Mouse (Mus musculus): ENCODE results near the gene Tcaim.
"Not testable (repeated sequence)": the region's sequence is repeated elsewhere in the genome, so short reads cannot be mapped to it uniquely, and the experiment has no call there.

The Tcaim gene

DNA sequence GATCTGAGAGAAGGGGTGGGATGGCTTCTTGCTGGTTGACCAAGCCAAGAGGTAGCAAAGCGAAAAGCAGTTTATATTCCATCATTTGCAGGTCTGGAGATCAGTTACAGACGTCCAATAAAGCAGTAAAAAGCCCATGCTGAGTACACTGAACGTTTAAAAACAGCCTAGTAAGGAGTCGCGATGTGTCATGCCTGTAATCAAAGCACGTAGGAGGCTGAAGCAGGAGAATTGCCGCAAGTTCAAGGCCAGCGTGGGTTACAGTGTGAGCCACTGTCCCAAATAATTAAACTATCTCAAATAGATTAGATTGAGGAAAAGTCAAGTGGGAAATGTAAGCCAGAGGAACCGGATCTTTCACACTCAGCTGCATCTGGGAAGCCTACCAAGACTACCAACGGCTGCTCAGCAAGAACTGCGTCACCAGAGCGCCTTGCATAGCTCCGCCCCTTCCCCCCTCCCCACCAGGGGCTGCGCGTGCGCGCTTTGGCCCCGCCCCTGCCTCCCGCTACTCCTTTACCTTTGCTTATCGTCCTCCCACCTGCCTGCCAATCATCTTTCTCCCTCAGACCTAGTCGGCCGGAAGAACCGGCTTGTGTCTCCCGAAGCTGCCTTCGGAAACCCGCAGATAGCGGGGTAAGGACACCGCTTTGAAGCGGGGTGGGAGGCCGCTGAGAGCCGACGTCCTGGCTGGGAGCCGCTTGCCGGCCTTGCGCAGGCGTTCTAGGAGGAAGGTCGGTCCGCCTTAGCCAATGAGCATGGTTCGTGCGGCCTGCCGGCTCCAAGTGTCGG is at the start of gene Tcaim:
Gene Tcaim (plus strand): TSS at position 487 of the 792 bp plus-strand sequence.
- peak; percentile 81 to 88 for DNase-seq (ENCODE audit: low read depth in 2 of 2, low spot score in 2 of 2)

DNA sequence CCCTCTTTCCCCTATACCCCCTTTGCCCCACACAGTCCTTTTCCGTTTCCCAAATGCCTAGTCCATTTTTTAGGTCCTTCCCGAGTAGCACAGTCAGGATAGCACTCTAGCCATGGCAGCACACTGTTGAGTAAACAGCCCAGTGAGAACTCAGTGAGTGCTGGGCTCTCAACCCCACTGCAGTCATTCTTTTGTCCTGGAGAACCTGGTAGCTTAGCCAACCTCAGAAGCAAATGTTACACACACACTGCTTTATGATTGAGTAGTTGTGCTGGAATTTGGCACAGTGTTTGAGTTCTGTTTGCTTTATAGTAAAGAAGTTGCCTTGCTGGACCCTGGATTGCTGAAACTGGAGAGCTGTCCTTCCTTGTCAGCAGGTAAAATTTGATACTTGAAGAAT is 47.7 kb upstream of the Tcaim start:
- DNase-seq (ENCODE audit: low read depth in 2 of 2, low spot score in 2 of 2) = no peak

DNA sequence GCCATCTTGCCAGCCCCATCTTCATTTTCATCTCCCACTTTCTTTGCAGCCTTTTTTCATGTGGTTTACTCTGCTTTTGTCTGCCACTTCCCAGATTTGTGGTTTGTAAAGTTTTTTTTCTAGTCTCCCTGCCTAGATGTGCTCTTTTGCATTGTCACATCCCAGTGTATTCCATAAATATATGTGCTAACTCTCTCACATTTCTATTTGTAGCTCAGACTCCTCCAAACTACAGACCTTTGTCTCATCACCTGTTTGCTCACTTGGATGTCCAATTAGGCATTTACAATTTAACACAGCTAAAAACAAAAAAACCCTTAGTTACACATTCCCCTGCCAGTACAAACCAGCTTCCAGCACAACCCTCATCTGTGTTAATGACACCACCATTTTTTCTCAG is 45.2 kb upstream of the Tcaim start:
- no peak for DNase-seq (ENCODE audit: low read depth in 2 of 2, low spot score in 2 of 2)

DNA sequence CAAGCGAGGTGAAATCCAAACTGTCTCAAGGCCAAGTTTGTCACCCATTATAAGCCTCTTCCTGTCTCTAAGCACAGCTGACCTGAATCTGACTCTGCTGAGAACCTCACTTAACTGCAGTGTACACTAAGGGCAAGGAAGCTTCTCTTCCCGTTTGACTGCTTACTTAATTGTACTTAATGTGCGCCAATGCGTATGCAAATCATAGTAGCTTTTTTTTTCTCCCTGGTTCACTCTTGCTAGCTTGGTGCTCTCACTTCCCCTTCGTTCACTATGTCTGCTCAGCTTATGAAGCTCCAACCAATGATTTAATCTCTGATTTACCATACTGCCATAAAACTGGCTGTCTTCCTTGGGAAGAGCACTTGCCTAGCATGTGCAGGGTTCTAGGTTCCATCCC is 20.1 kb upstream of the Tcaim start:
- DNase-seq (ENCODE audit: low read depth in 2 of 2, low spot score in 2 of 2) = no peak

DNA sequence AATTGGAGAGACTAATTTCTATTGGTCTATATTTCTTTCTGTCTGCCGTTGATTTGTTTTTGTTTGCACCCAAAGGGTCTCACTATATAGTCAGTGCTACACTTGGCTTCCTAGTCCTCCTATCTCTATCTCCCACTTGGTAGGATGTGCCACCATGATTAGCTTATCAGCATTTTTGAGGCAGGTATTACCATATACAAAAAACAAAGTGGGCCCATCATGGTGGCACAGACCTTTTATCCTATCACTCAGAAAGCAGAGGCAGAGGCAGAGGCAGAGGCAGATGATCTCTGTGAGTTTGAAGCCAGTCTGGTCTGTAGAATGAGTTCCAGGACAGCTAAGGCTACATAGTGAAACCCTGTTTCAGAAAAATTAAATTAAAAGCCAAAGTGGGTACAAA is 18.8 kb upstream of the Tcaim start:
- no peak for DNase-seq (ENCODE audit: low read depth in 2 of 2, low spot score in 2 of 2)

DNA sequence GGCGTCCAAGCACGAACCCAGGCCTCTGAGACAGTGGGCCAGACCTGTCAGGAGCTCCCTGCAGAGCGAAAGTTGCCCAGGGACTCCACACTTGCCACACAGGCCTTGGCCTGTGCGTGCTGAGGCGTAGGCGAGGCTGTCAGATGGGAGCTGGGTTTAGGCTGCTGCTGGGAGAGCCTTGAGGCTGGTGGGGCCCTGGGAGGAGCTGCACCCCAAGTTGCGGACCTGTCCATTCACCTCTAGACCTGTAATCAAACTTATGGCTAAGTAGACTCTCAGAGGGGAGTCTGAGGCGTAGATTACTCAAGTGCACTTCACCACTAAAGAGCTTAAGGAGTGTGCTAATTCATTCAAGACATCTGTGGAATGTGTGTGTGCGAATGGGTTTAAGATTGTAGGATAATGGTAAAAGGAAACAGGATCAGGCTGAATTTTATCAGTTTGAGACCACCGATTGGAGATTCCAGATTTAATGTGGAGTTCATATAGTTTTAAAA is 554 bp downstream of the Tcaim start:
- no peak for DNase-seq (ENCODE audit: low read depth in 2 of 2, low spot score in 2 of 2)

DNA sequence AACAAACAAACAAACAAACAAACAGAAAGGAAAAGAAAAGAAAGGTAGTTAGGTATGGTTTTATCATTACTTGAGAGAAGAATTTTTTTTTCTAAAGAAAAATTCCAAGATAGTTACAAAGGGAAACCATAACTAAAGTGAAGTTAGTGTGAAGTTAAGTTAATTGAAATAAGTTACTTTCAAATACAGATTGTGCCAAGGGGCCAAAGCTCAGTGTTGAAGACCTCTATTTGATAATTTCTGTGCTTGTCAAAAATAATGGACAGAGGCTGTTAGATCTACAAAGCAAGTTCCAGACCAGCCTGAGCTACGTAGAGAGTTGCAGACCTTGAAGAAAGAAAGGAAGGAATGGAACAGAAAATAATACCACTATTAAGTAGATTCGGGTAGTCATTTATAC is 1.8 kb downstream of the Tcaim start:
- DNase-seq (ENCODE audit: low read depth in 2 of 2, low spot score in 2 of 2) = no peak

DNA sequence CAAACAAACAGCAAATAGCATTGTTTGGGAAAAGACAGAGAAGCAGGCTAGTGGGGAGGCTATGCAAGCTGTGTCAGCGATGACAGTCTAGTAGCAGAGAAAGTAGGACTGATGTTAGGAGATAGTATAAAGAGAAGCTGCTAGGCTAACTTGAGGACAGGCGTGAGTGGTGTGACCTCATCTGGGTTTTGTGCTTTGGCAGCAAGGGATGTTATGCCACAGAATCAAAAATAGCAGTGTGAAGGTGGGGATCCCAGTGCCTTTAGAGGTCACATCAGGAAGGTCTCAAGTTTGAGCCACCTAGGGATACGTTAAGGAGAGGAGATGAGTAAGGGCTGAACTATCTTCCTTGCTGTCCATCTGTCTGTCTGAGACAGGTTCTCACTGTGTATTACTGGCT is 4.9 kb downstream of the Tcaim start:
- no peak for DNase-seq (ENCODE audit: low read depth in 2 of 2, low spot score in 2 of 2)

DNA sequence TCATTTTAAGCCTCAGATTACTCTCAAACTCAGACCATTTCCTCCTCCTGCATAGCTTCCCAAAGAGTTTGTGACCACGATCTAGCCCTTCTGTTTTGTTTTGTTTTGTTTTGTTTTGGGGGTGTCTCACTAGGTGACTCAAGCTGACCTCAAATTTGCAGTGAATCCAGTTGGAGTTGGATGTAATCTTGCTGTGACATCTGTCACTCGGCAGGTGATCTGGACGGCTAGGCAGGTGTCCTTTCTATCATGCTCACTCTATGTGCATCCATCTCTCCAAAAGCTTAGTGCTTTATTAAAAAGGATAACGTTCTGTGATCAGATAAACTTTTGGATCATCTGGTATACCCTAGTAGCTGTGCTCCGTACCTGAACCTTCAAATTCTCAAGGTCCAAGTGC is 7.0 kb downstream of the Tcaim start:
- DNase-seq (ENCODE audit: low read depth in 2 of 2, low spot score in 2 of 2) = no peak

DNA sequence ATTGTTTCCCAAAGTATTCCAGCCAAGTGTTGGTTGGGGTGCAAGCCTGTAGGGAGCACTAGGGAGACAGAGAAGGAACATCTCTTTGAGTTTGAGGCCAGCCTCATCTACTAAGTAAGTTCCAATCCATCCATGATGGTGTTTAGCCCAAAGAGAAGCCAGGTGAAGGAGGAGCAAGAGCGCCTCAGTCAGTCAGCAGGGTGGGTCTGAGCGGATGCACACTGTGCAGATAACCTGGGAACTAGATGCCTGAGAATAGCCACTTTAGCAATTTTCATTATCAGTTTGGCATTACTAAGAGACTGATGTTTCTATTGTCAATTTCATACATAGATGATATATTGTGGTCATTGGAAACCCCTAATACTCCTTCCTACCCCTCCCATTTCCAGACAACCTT is 9.4 kb downstream of the Tcaim start:
- no peak for DNase-seq (ENCODE audit: low read depth in 2 of 2, low spot score in 2 of 2)

DNA sequence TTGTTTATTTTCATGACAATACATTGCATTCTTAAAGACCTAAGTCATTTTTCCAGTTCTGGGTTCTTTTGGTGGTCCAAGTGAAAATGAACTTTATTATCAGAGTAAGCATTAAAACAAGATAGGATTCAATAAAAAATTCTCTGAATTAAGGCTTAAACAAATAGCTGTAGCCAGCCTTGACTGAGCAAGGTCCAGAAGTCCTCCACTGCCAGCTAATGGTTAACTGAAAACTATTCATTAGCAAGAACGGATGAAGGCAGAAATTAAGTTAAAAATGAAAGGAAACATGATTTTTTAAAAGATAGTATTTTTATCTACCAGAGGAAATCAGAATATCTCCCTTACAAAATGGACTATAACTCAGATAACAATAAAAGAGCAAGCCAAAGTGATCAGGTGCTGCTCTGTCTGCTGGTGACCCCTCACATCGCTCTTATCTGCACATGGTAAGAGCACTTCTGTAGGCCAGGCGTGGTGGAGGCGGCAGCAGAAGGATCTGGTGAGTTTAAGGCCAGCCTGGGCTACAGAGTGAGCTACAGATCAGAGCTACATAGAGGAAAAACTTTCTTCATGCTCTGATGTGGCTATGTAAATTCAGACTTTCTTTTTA is 10.0 kb downstream of the Tcaim start:
- no peak for DNase-seq (ENCODE audit: low read depth in 2 of 2, low spot score in 2 of 2)

DNA sequence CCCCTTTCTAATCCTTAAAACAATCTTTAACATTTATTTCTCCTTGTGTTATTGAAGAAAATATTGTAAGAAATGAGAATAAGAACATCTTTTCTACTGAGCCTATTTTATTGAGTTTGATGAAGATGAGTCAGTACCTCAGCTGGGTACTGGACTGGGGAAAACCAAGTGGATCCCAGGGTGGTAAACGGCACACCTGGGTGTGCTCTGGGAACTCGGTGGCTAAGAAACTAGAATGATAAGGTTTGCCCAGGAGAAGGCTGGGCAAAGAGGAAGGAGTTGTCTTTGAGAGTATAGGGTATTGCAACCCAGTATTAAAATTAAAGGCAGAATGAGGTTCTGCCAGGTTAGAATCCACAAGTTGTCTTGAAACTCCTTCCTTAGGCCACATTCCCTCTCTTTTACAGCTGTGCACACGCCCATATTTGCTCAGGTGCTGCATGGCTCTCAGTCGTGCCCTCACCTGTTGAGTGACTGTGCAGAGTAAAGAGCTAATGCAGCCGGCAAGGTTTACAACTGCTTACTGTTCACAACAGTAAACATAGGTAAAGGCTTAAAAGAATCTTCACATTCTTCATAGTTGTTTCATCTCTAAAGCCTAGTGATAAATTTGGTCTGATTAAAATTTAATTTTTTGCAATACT is 18.2 kb downstream of the Tcaim start:
- no peak for DNase-seq (ENCODE audit: low read depth in 2 of 2, low spot score in 2 of 2)

DNA sequence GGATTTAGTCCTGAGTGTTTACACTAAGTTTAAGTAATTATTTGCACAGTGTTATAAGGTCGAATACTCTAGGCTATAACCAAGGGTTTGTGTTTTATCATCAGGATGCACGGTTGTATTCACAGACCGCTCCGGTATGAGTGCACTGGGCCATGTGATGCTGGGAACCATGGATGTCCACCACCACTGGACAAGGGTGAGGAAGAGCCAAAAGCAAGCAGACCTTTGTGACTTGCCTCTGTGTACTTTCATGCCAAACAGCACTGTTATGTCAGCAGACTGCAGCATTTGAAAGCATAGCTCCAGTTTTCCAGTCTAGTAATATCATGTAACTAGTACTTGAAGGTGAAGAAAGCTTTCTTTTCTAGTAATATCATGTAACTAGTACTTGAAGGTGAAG is 21.4 kb downstream of the Tcaim start:
- no peak for DNase-seq (ENCODE audit: low read depth in 2 of 2, low spot score in 2 of 2)

DNA sequence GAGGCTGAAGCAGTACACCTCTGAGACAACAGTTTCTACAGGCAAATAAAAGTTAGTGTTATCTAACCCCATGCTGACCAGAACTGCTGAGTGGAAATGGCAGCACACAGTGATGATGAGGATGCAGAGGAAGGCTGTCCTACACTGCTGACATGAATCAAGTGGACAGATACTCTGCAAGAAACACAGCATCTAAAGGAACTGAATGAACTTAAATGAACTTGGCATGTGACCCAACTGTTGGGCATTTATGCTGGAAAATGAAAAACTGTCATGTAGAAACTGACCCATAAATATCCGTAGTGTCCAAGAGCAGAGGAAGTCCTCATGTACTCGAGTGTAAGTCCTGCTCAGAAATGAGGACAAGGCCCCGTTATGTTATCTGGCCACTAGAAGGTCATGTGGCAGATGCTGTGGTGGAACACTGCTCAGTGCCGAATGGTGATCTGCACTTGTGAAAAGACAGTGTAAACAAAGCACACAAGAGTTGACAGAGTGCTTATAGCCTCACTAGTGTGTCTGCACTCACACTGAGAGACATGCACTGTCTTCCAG is 24.6 kb downstream of the Tcaim start:
- DNase-seq (ENCODE audit: low read depth in 2 of 2, low spot score in 2 of 2) = no peak

DNA sequence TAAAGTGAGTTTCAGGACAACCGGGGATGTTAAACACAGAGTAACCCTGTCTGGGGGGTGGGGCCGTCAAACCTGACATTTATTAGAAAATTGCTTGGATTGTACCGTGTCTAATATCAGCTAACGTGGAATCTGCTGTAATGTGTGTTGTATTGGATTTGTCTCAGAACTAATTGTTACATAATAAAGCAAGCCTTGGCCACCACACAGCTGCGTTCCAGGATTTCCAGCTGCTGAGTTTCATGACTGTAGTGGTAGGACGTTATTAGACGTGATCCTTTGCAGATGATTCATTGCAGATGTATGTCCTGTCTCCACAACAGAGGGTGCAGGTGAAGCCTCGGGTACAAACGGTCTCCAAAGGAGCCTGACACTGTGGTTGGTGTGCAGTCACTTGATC is 30.8 kb downstream of the Tcaim start:
- no peak for DNase-seq (ENCODE audit: low read depth in 2 of 2, low spot score in 2 of 2)

DNA sequence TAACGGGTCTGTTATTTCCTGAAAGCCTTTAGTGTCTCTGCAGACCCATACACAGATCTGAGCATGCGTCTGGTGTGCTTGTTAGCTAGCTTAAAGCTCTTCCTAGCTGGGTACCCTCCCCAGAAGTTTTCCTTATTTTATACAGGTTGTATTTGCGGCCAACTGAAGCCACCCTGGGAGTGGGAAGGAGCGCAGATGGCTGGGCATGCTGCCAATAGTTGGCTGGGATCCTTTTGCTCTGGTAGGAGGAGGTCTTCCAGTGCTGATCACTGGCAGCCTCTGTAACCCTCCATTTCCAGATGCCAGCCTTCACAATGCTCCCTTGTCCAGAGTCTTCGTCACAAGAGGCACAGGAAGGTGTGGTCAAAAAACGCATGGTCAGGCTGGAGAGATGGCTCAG is 31.5 kb downstream of the Tcaim start:
- no peak for DNase-seq (ENCODE audit: low read depth in 2 of 2, low spot score in 2 of 2)

DNA sequence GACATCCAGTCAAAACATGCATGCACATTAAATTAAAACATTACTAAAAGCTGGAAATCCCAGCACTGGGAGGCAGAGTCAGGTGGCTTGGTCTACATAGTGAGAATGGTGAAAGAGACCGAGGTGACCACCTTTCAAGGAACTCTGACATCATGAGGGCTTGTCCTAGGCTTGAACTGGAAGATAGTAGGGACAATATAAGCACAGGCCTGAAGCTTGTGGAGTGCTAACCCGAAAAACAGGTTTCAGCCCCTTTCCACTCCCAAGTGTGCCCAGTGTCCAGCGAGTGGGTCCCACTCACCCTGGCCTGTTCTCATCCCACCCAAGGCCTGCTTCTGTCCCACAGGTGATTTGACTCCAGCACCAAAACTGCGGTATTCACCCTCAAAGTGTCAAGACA is 31.9 kb downstream of the Tcaim start:
- DNase-seq (ENCODE audit: low read depth in 2 of 2, low spot score in 2 of 2) = no peak

DNA sequence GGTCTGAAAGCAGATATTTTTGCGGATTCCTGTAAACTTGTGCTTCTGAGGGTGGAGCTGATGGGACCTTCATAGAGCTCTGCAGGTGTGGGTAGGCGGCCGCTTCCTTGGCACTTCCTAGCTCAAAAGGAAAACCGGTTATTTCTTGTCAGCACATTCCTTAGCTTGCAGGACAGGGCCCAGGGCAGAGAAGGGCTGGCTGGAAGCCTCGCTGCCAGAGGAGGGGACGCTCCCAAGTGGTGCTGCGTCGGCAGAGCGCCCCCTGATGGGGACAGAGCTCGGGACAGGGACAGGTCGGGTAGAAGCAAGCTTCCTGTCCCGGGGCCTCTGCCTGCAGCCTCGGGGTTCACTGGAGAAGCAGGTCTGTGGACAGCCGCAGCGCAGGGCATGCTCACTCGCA is 32.3 kb downstream of the Tcaim start:
- DNase-seq (ENCODE audit: low read depth in 2 of 2, low spot score in 2 of 2) = no peak

DNA sequence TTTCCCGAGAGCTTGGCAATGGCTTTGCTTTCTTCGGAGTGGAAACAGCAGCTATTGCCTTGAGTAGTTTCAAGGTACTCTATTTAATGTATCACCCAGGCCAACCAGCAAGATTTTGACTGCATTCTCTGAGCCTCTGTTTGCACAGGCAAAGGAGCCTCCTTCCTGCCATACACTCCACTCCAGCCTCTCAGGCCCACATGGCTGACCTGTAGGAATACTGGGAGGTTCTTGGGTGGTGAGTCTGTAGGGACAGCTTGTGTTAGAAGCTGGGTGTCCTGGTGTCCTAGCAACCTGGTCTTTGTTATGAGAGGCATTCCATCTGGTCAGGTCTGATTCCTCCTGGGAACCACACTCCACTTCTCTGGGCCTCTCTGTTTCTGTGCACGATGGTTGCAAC is 38.4 kb downstream of the Tcaim start, which contains the start of gene Gm35549:
Gene Gm35549 (minus strand): TSS at position 276 of the 400 bp plus-strand sequence.
- DNase-seq (ENCODE audit: low read depth in 2 of 2, low spot score in 2 of 2) = no peak

DNA sequence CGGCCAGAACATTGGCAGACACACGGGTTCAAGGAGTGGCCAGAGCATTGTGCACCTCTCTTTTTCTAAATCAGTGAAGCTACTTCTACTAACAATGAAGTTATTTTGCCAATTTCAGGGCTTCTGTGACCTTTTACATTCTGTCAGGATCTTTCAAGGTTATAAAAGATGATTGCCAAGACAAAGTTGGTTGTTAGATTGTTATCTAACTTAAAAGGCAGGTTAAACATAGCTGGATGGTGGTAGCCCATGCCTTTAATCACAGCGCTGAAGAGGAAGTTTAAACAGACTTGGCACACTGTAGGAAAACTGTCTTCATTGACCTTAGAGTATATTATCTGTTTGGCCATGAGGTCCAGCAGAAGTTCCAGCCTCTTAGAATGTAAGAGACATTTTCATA is 40.3 kb downstream of the Tcaim start:
- DNase-seq (ENCODE audit: low read depth in 2 of 2, low spot score in 2 of 2) = no peak

DNA sequence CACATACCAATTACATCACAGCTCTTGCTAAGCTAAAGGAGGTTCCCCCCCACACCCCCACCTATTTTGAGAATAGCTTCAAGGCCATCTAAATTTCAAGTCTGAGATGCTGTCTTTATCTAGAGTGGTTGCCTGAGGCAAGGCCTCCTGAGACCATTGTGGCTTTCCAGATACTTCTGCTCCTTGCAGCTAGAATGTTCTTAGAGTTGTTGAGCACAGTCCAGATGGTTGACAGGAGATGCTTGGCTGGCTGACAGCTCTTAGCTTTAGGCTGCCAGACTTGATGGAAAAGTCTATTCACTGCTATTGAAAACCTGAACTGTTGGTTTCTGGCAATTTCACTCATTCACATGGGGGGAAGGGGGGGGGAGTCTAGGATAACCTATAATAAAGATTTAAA is 40.8 kb downstream of the Tcaim start:
- DNase-seq (ENCODE audit: low read depth in 2 of 2, low spot score in 2 of 2) = no peak

DNA sequence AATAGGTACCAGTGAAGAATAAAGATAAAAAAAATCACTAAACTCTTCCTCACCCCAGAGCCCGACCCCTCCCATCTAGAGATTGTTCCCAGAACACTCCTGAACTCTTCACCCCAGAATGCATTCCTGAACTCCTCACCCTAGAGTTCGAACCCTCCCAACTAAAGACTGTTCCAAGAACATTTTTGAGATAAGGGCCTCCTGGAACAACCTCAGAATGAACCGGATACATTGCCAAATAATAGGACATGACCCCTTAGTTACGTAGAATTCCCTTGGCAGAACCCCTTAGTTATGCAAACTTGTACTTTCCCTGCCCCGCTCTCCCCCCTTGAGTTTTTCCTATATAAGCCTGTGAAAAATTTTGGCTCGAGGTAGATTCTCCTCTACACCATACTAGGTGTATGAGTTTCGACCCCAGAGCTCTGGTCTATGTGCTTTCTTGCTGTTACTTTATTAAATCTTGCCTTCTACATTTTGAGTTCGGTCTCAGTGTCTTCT is 42.5 kb downstream of the Tcaim start:
- not testable (repeated sequence) for DNase-seq (ENCODE audit: low read depth in 2 of 2, low spot score in 2 of 2)
